Comparison of ENCODE assay signal across 8 mouse cellular contexts in the genomic region with DNA sequence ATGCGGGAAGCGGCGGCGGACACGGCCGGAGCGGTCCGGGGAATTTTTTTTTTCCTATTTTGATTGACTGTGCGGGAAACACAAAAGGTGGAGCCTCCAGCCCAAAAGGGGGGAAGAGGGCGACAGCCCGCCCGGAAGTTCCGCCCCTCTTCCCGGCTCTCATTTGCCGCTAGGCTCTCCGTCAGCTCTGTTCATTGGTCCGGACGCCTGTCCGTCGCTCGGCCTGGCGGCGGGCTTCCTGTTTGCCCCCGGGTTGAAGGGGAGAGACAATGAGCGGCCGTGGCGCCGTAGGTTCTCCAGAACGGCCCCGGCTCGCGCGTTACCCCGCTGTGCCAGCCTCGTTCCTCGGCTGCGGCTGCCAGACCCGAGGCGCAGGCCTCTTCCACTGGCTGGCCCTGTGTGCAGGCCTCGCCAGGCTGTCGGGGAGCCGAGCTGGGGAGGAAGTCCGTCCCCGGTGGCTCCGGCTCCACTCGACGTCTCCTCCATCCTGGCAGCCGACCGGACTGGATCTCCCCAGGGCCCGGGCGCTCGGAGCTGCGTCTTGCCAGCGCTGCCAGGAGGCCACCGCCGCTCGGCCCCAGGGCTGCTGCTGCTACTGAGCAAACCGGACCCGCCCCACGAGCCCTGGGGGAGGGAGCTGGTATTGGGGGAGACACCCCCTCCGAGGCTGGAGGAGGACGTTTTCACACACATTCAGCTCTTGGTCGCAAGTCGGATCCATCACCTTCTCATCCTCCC. TPM values are rescaled to one million over a fixed set of nuclear protein-coding genes. Genes with fewer than 3 reads are reported as not detected.
A peak's percentile ranks its signal among the peaks of the same experiment; 100 is the strongest.
DNase-seq lines count a peak whose midpoint lies in the region; ATAC-seq and TF ChIP-seq lines count a peak whose summit lies in the region.

A gene (minus strand): TSS at position 110 of the 738 bp plus-strand sequence.

- peak; percentile 91 for ATAC-seq in frontal cortex, adult (ENCODE audit: low TSS enrichment)
- peak; percentile 82 for ATAC-seq in lung, postnatal 0 days

- peak; percentile 99 for DNase-seq in MN1 (ENCODE audit: low spot score)
- peak; percentile 97 for DNase-seq in cerebellum, adult 9-10 months
- DNase-seq in hindbrain, embryonic 10.5 days (ENCODE audit: low spot score): peak; percentile 98
- DNase-seq in layer of hippocampus, adult 9-11 months: peak; percentile 98
- peak; percentile 99 for DNase-seq in lung, postnatal 0 days (ENCODE audit: low spot score)
- peak; percentile 91 for DNase-seq in ovary, postnatal 14 days (ENCODE audit: low spot score)
- DNase-seq in thymus, postnatal 14 days: peak; percentile 97

- H3K4me2 ChIP-seq in lung, postnatal 0 days (replicated peaks; ENCODE audit: low read depth, low read length): peak within 1 kb of the TSS; percentile 73

- peak within 1 kb of the TSS; percentile 100 for H3K27ac ChIP-seq in hindbrain, embryonic 10.5 days
- peak within 1 kb of the TSS; percentile 100 for H3K27ac ChIP-seq in lung, postnatal 0 days (ENCODE audit: low read length)

- 0 out of 2 replicates have a peak, but pooled peaks cover 6% of the 10 kb centered on the region for H3K36me3 ChIP-seq in hindbrain, embryonic 10.5 days
- no peaks in the 10 kb centered on the region for H3K36me3 ChIP-seq in lung, postnatal 0 days (ENCODE audit: insufficient read depth, low read length)

- TF ChIP-seq EP300 in lung, postnatal 0 days (IDR thresholded peaks at IDR 0.05): no peak

- TF ChIP-seq CTCF in lung, postnatal 0 days (IDR thresholded peaks at IDR 0.05): no peak

- under 1% methylated on average over 64 of the region's 64 CpGs for WGBS in hindbrain, embryonic 10.5 days
- WGBS in lung, postnatal 0 days: 1% methylated on average over 56 of the region's 64 CpGs

- peak within 1 kb of the TSS; percentile 97 for H3K4me3 ChIP-seq in hindbrain, embryonic 10.5 days
- peak within 1 kb of the TSS; percentile 100 for H3K4me3 ChIP-seq in lung, postnatal 0 days (ENCODE audit: low read depth, low read length)

- H3K9me3 ChIP-seq in hindbrain, embryonic 10.5 days: no peaks in the 10 kb centered on the region
- H3K9me3 ChIP-seq in lung, postnatal 0 days (ENCODE audit: low read length): no peaks in the 10 kb centered on the region

- H3K9ac ChIP-seq in lung, postnatal 0 days (replicated peaks; ENCODE audit: low read depth): peak within 1 kb of the TSS; percentile 100

- peaks cover 41% of the 10 kb centered on the region for H3K4me1 ChIP-seq in hindbrain, embryonic 10.5 days (replicated peaks)
- peaks cover 3% of the 10 kb centered on the region; the same call in 1 of the 2 replicates for H3K4me1 ChIP-seq in lung, postnatal 0 days (ENCODE audit: insufficient read depth, low read depth, low read length)

- no peaks in the 10 kb centered on the region for H3K27me3 ChIP-seq in hindbrain, embryonic 10.5 days (ENCODE audit: insufficient read depth, poor library complexity, severe bottlenecking)
- H3K27me3 ChIP-seq in lung, postnatal 0 days (replicated peaks; ENCODE audit: insufficient read depth, low read length): no peaks in the 10 kb centered on the region

RNA-seq across cellular contexts. Expression of the gene that starts here (rescaled TPM):
- 46.6 and 51.1 TPM in 2 replicates for polyA plus RNA-seq in hindbrain, embryonic 10.5 days (2016; fragmentation: Nextera tagmentation; extraction: Ambion mirVana)
- polyA plus RNA-seq in lung, postnatal 0 days (2015; fragmentation: Nextera tagmentation; extraction: Ambion mirVana): 36.1 and 41.3 TPM in 2 replicates

Comparison
In these comparisons a context has a peak if more than half of its experiments do, and no peak if none do; other contexts are left out.
1. Peak in every context shown above with its lines: DNase-seq, ATAC-seq, H3K4me3 ChIP-seq and H3K27ac ChIP-seq.